In the genomic region with DNA sequence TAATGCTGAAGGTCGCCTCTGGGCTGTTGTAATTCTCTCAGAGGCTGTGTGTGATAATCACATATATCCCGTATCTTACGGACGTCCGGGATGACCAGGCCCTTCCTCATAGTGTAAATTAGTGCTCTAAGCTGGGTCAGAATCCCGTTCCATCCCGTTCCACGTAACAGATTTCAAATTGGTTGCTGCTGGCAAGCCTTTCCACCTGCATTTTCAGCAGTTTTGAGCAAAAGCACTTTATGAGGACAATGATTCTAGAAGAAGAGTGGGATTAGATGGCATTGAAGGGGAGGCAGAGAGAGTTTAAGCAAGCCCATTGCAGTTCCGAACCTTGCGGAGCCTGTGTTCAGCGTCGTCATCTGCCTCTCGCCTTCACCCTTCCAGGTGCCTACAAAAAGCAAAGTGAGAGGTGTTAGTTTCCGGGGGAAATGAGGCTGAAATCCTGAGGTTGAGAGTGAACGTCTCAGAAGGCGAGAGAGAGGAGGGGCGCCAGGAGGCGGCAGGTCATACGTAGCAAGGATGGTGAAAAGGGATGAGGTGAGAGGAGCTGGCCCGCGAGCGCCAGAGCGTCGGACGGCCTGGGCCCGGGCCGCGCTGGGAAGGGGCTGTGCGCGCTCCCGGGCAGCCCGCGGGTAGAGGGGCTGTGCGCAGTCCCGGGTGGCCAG, we compare ENCODE assay signal across 7 mouse cellular contexts. TPM values are rescaled to one million over a fixed set of nuclear protein-coding genes. Genes with fewer than 3 reads are reported as not detected.
DNase-seq lines count a peak whose midpoint lies in the region; ATAC-seq lines count a peak whose summit lies in the region.

No protein-coding gene starts in this region.

- no peak for DNase-seq in lung, postnatal 25 days (ENCODE audit: low spot score)
- no peak for DNase-seq in forebrain, embryonic 11.5 days (ENCODE audit: low spot score)
- peak; percentile 90 for DNase-seq in naive thymus-derived CD4-positive, alpha-beta T cell, adult 2 months (ENCODE audit: low read depth)
- DNase-seq in adipocyte (ENCODE audit: low spot score): no peak

- peak overlapping the region; percentile 96 for H3K4me2 ChIP-seq in lung, embryonic 16.5 days (ENCODE audit: low read depth, low read length)
- peak overlapping the region; percentile 57 for H3K4me2 ChIP-seq in forebrain, embryonic 11.5 days (ENCODE audit: low read depth, low read length, severe bottlenecking)
- peak overlapping the region; percentile 93 for H3K4me2 ChIP-seq in intestine, embryonic 16.5 days (ENCODE audit: low read depth, low read length)

- H3K9me3 ChIP-seq in lung, embryonic 16.5 days (ENCODE audit: control insufficient read depth, low read length): no peaks in the 10 kb centered on the region
- no peaks in the 10 kb centered on the region for H3K9me3 ChIP-seq in forebrain, embryonic 11.5 days (ENCODE audit: control insufficient read depth, low read length)
- no peaks in the 10 kb centered on the region for H3K9me3 ChIP-seq in intestine, embryonic 16.5 days (ENCODE audit: control insufficient read depth, low read length)

- ATAC-seq in lung, embryonic 16.5 days (ENCODE audit: low read depth): peak; percentile 75; the same call in 1 of the 2 replicates
- ATAC-seq in activated CD4-positive, CD25-positive, alpha-beta regulatory T cell, adult 4 months: peak; percentile 59
- no peak for ATAC-seq in forebrain, embryonic 11.5 days (replicated peaks; ENCODE audit: low FRiP score)
- ATAC-seq in intestine, embryonic 16.5 days: peak; percentile 78

- peaks cover 3% of the 10 kb centered on the region; the same call in 1 of the 2 replicates for H3K4me1 ChIP-seq in lung, embryonic 16.5 days (replicated peaks; ENCODE audit: control insufficient read depth, insufficient read depth, low read length)
- H3K4me1 ChIP-seq in forebrain, embryonic 11.5 days (replicated peaks; ENCODE audit: control insufficient read depth, insufficient read depth, low read length): peaks cover 2% of the 10 kb centered on the region; the same call in 1 of the 2 replicates
- 0 out of 2 replicates have a peak, but pooled peaks cover 3% of the 10 kb centered on the region for H3K4me1 ChIP-seq in intestine, embryonic 16.5 days (ENCODE audit: control insufficient read depth, insufficient read depth, low read length)

- under 1% methylated on average over 35 of the region's 35 CpGs for WGBS in lung, embryonic 16.5 days
- WGBS in forebrain, embryonic 11.5 days: 2% methylated on average over 32 of the region's 35 CpGs
- under 1% methylated on average over 35 of the region's 35 CpGs for WGBS in intestine, embryonic 16.5 days

- no peaks in the 10 kb centered on the region for H3K36me3 ChIP-seq in lung, embryonic 16.5 days (ENCODE audit: control insufficient read depth, insufficient read depth, low read length)
- no peaks in the 10 kb centered on the region for H3K36me3 ChIP-seq in forebrain, embryonic 11.5 days (ENCODE audit: control insufficient read depth, insufficient read depth, low read length)
- H3K36me3 ChIP-seq in intestine, embryonic 16.5 days (ENCODE audit: control insufficient read depth, insufficient read depth, low read length): no peaks in the 10 kb centered on the region

- H3K4me3 ChIP-seq in lung, embryonic 16.5 days (ENCODE audit: low read length): peak overlapping the region; percentile 67
- H3K4me3 ChIP-seq in forebrain, embryonic 11.5 days (ENCODE audit: low read depth, low read length): peak overlapping the region; percentile 67
- H3K4me3 ChIP-seq in intestine, embryonic 16.5 days (ENCODE audit: low read length): peak overlapping the region; percentile 72

- peak overlapping the region; percentile 77 for H3K9ac ChIP-seq in lung, embryonic 16.5 days (ENCODE audit: low read length)
- H3K9ac ChIP-seq in forebrain, embryonic 11.5 days (ENCODE audit: low read length): peak overlapping the region; percentile 80
- peak overlapping the region; percentile 87 for H3K9ac ChIP-seq in intestine, embryonic 16.5 days (ENCODE audit: low read depth, low read length)

- no peaks in the 10 kb centered on the region for H3K27me3 ChIP-seq in lung, embryonic 16.5 days (ENCODE audit: control insufficient read depth, insufficient read depth, low read depth, low read length)
- no peaks in the 10 kb centered on the region for H3K27me3 ChIP-seq in forebrain, embryonic 11.5 days (ENCODE audit: control insufficient read depth, insufficient read depth, low read length)
- no peaks in the 10 kb centered on the region for H3K27me3 ChIP-seq in intestine, embryonic 16.5 days (replicated peaks; ENCODE audit: control insufficient read depth, insufficient read depth, low read length)

- H3K27ac ChIP-seq in lung, embryonic 16.5 days (ENCODE audit: low read length): peak overlapping the region; percentile 86
- 0 out of 2 replicates have a peak overlapping the region, but pooled peaks have one; percentile 59 for H3K27ac ChIP-seq in forebrain, embryonic 11.5 days (ENCODE audit: low read depth, low read length)
- peak overlapping the region; percentile 85 for H3K27ac ChIP-seq in intestine, embryonic 16.5 days (ENCODE audit: low read length)

RNA-seq across cellular contexts. Expression of gene Paip2b, which starts 0.5 kb away (rescaled TPM):
- polyA plus RNA-seq in lung, embryonic 16.5 days (2015; fragmentation: Nextera tagmentation; extraction: Ambion mirVana): 17.4 and 18.2 TPM in 2 replicates
- 10 to 100 TPM; 17.3 to 18.2 TPM for polyA plus RNA-seq in activated CD4-positive, CD25-positive, alpha-beta regulatory T cell, adult 4 months (2017; shearing (Covaris generic))
- polyA plus RNA-seq in forebrain, embryonic 11.5 days (2014; fragmentation: Nextera tagmentation; extraction: Ambion mirVana): 24.8 and 27.5 TPM in 2 replicates
- polyA plus RNA-seq in intestine, embryonic 16.5 days (2015; fragmentation: Nextera tagmentation; extraction: Ambion mirVana): 12.7 and 13.4 TPM in 2 replicates

RNA-seq across cellular contexts. Expression of gene Zfp638, which starts 35.8 kb away (rescaled TPM):
- polyA plus RNA-seq in lung, embryonic 16.5 days (2015; fragmentation: Nextera tagmentation; extraction: Ambion mirVana): 56.6 and 58.7 TPM in 2 replicates
- polyA plus RNA-seq in activated CD4-positive, CD25-positive, alpha-beta regulatory T cell, adult 4 months (2017; shearing (Covaris generic)): 100 to 1,000 TPM; 114 to 116 TPM
- polyA plus RNA-seq in forebrain, embryonic 11.5 days (2014; fragmentation: Nextera tagmentation; extraction: Ambion mirVana): 97.5 and 108 TPM in 2 replicates
- polyA plus RNA-seq in intestine, embryonic 16.5 days (2015; fragmentation: Nextera tagmentation; extraction: Ambion mirVana): 34.4 and 34.7 TPM in 2 replicates

RNA-seq across cellular contexts. Expression of gene Nagk, which starts 36.3 kb away (rescaled TPM):
- 58.3 and 63.5 TPM in 2 replicates for polyA plus RNA-seq in lung, embryonic 16.5 days (2015; fragmentation: Nextera tagmentation; extraction: Ambion mirVana)
- 10 to 100 TPM; 23.0 to 27.9 TPM for polyA plus RNA-seq in activated CD4-positive, CD25-positive, alpha-beta regulatory T cell, adult 4 months (2017; shearing (Covaris generic))
- 36.0 and 37.4 TPM in 2 replicates for polyA plus RNA-seq in forebrain, embryonic 11.5 days (2014; fragmentation: Nextera tagmentation; extraction: Ambion mirVana)
- polyA plus RNA-seq in intestine, embryonic 16.5 days (2015; fragmentation: Nextera tagmentation; extraction: Ambion mirVana): 128 and 140 TPM in 2 replicates

RNA-seq across cellular contexts. Expression of gene Tex261, which starts 55.5 kb away (rescaled TPM):
- 86.3 and 105 TPM in 2 replicates for polyA plus RNA-seq in lung, embryonic 16.5 days (2015; fragmentation: Nextera tagmentation; extraction: Ambion mirVana)
- polyA plus RNA-seq in activated CD4-positive, CD25-positive, alpha-beta regulatory T cell, adult 4 months (2017; shearing (Covaris generic)): 10 to 100 TPM; 76.3 to 79.6 TPM
- polyA plus RNA-seq in forebrain, embryonic 11.5 days (2014; fragmentation: Nextera tagmentation; extraction: Ambion mirVana): 61.1 and 68.0 TPM in 2 replicates
- polyA plus RNA-seq in intestine, embryonic 16.5 days (2015; fragmentation: Nextera tagmentation; extraction: Ambion mirVana): 83.3 and 88.5 TPM in 2 replicates
